ENCODE assay signal across 16 mouse cellular contexts in the genomic region with DNA sequence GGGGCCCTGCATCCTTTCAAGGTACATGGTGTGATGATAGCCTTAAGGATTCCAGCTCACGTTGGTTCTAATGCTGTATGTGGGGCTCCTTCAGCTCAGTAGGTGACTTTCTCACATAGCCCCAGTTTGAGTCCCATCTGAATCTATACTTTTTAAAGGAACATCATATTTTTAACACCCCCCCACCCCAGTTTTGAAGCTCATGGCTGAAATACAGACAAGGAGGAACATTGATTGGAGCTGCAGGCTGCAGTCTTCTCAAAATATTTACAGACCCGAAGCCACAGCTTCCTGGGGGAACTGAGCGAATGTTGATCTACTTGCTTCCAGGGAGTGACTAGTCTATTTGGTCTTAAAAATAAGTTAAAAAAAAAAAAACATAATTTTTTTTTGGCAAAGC.
"Had no signal": no experiment of that assay in that cellular context is flagged by ENCODE, and none has a peak within 500 bp of the region (broad histone marks: within the 10 kb centered on the region; RNA-seq: fewer than 3 reads in every experiment).

No protein-coding gene starts in this region.

- H3K27ac ChIP-seq: lung, embryonic 15.5 days; macrophage; midbrain, embryonic 13.5 days; midbrain, embryonic 15.5 days; neural tube, embryonic 12.5 days; stomach, embryonic 15.5 days; stomach, postnatal 0 days had no signal

- H3K4me3 ChIP-seq: lung, embryonic 15.5 days; megakaryocyte, embryonic 14.5 days; midbrain, embryonic 13.5 days; midbrain, embryonic 15.5 days; neural tube, embryonic 12.5 days; stomach, embryonic 15.5 days had no signal

- ATAC-seq: lung, postnatal 0 days; midbrain, embryonic 13.5 days; midbrain, embryonic 15.5 days had no signal

- H3K36me3 ChIP-seq: midbrain, embryonic 13.5 days; midbrain, embryonic 15.5 days; neural tube, embryonic 12.5 days; stomach, embryonic 15.5 days had no signal

- H3K4me1 ChIP-seq: stomach, embryonic 15.5 days had no signal

- H3K27me3 ChIP-seq: lung, embryonic 15.5 days; megakaryocyte, embryonic 14.5 days; midbrain, embryonic 13.5 days; midbrain, embryonic 15.5 days; neural tube, embryonic 12.5 days; stomach, embryonic 15.5 days had no signal

- DNase-seq: lung, adult 2 months; lung, postnatal 14 days; lung, postnatal 36 days; right cerebral cortex, postnatal 14 days; thymus, adult 2 months; thymus, postnatal 25 days; thymus, postnatal 4 days had no signal

- H3K4me2 ChIP-seq: lung, embryonic 15.5 days; midbrain, embryonic 13.5 days; midbrain, embryonic 15.5 days; neural tube, embryonic 12.5 days; stomach, embryonic 15.5 days had no signal

- H3K9ac ChIP-seq: lung, embryonic 15.5 days; midbrain, embryonic 13.5 days; midbrain, embryonic 15.5 days; neural tube, embryonic 12.5 days; stomach, embryonic 15.5 days had no signal

- H3K9me3 ChIP-seq: lung, embryonic 15.5 days; megakaryocyte, embryonic 14.5 days; midbrain, embryonic 13.5 days; midbrain, embryonic 15.5 days; neural tube, embryonic 12.5 days; stomach, embryonic 15.5 days had no signal
